Mouse (Mus musculus) midbrain, embryonic 11.5 days (tissue): ENCODE data around the gene Sun1. TPM values are rescaled to one million over a fixed set of nuclear protein-coding genes. Genes with fewer than 3 reads are reported as not detected.
A peak's percentile ranks its signal among the peaks of the same experiment; 100 is the strongest.

ENCODE experiments used
- ATAC-seq: fragments of 200-750 bp; cut with Nextera tagmentation; 2 replicates; pipeline ENCODE4 v1.8.0; 2017; ENCODE audit warnings: moderate TSS enrichment, moderate library complexity; ENCODE audit not compliant: low FRiP score
- DNase-seq: peaks from one replicate; pipeline ENCODE4 v3.0.0; 2015; ENCODE audit warnings: low spot score; ENCODE audit errors: missing footprints
- H3K27ac ChIP-seq: fragments of 300-500 bp; sonication (generic); 2 replicates; pipeline ENCODE4 v1.5.1; 2014; ENCODE audit warnings: low read depth, low read length
- H3K27me3 ChIP-seq: fragments of 300-500 bp; sonication (generic); 2 replicates; pipeline ENCODE4 v1.6.1; 2014; ENCODE audit warnings: mild to moderate bottlenecking, low read length, moderate library complexity, mixed read lengths; ENCODE audit not compliant: control insufficient read depth, insufficient read depth
- H3K36me3 ChIP-seq: fragments of 300-500 bp; sonication (generic); 2 replicates; pipeline ENCODE4 v1.6.1; 2014; ENCODE audit warnings: mild to moderate bottlenecking, low read length, moderate library complexity, mixed read lengths; ENCODE audit not compliant: control insufficient read depth, insufficient read depth
- H3K4me1 ChIP-seq: fragments of 300-500 bp; sonication (generic); 2 replicates; pipeline ENCODE4 v1.6.1; 2014; ENCODE audit warnings: low read length; ENCODE audit not compliant: control insufficient read depth, insufficient read depth
- H3K4me2 ChIP-seq: fragments of 300-500 bp; sonication (generic); 2 replicates; pipeline ENCODE4 v1.6.1; 2014; ENCODE audit warnings: mild to moderate bottlenecking, moderate library complexity
- H3K4me3 ChIP-seq: fragments of 300-500 bp; sonication (generic); 2 replicates; pipeline ENCODE4 v1.5.1; 2014; ENCODE audit warnings: low read depth, low read length
- H3K9ac ChIP-seq: fragments of 300-500 bp; sonication (generic); 2 replicates; pipeline ENCODE4 v1.6.1; 2014; ENCODE audit warnings: low read length
- H3K9me3 ChIP-seq: fragments of 300-500 bp; sonication (generic); 2 replicates; pipeline ENCODE4 v1.6.1; 2016; ENCODE audit warnings: low read length; ENCODE audit not compliant: control insufficient read depth
- WGBS: fragments of 180-500 bp; shearing (Covaris S2); extraction: QIAGEN DNeasy Blood & Tissue Kit; methylation state at CpG from one replicate; pipeline ENCODE4 v1.1.7; 2014; 5-methylcytosine and 5-hydroxymethylcytosine counted together
- polyA plus RNA-seq: library from polyadenylated mRNA; unstranded; fragments of >200 nt; fragmentation: Nextera tagmentation; extraction: Ambion mirVana; gene quantifications from 2 replicates; pipeline ENCODE4 v1.2.1, GENCODE M21; 2014

Sun1 gene
- polyA plus RNA-seq: 41.9 and 44.6 TPM in 2 replicates

GRCm38 (mm10) chr5:139199995-139200769 is at the start of gene Sun1:
Sun1 (plus strand) TSS chr5:139200637.
- H3K4me1 ChIP-seq: peaks cover 17% of the 10 kb centered on the region
- H3K27ac ChIP-seq: peak within 1 kb of the TSS; percentile 75; the same call in 1 of the 2 replicates
- WGBS: under 1% methylated on average over 64 of the region's 64 CpGs
- H3K36me3 ChIP-seq: no peaks in the 10 kb centered on the region
- ATAC-seq: peak; percentile 100
- peak within 1 kb of the TSS; percentile 89 for H3K4me2 ChIP-seq
- H3K9ac ChIP-seq: peak within 1 kb of the TSS; percentile 90
- peak within 1 kb of the TSS; percentile 96 for H3K4me3 ChIP-seq
- H3K9me3 ChIP-seq: no peaks in the 10 kb centered on the region
- peak; percentile 100 for DNase-seq
- H3K27me3 ChIP-seq: no peaks in the 10 kb centered on the region

- DNase-seq: no peak
- Histone ChIP-seq H3K4me1 (no peaks in the 10 kb centered on the region), H3K9ac (no peak overlapping the region), H3K4me2 (no peak overlapping the region), H3K36me3 (peaks cover 10% of the 10 kb centered on the region), H3K4me3 (no peak overlapping the region), H3K9me3 (no peaks in the 10 kb centered on the region), H3K27me3 (no peaks in the 10 kb centered on the region), H3K27ac (no peak overlapping the region)
- ATAC-seq: no peak
- 91% methylated on average over 8 of the region's 8 CpGs for WGBS
Measured at GRCm38 (mm10) chr5:139160899-139161298, 39.5 kb upstream of the Sun1 start.

GRCm38 (mm10) chr5:139161632-139162031 is 38.8 kb upstream of the Sun1 start:
- Histone ChIP-seq H3K4me2 (no peak overlapping the region), H3K27ac (no peak overlapping the region), H3K27me3 (no peaks in the 10 kb centered on the region), H3K9ac (no peak overlapping the region), H3K36me3 (peaks cover 12% of the 10 kb centered on the region), H3K4me1 (no peaks in the 10 kb centered on the region), H3K9me3 (no peaks in the 10 kb centered on the region), H3K4me3 (no peak overlapping the region)
- ATAC-seq: no peak
- 92% methylated on average over 10 of the region's 10 CpGs for WGBS
- no peak for DNase-seq

- no peaks in the 10 kb centered on the region for H3K27me3 ChIP-seq
- no peak overlapping the region for H3K27ac ChIP-seq
- no peak for DNase-seq
- H3K36me3 ChIP-seq: peaks cover 12% of the 10 kb centered on the region
- H3K9me3 ChIP-seq: no peaks in the 10 kb centered on the region
- H3K4me3 ChIP-seq: no peak overlapping the region
- no peaks in the 10 kb centered on the region for H3K4me1 ChIP-seq
- no peak for ATAC-seq
- 93% methylated on average over 6 of the region's 6 CpGs for WGBS
- no peak overlapping the region for H3K4me2 ChIP-seq
- no peak overlapping the region for H3K9ac ChIP-seq
Measured at GRCm38 (mm10) chr5:139166781-139167361, 33.6 kb upstream of the Sun1 start.

DNA sequence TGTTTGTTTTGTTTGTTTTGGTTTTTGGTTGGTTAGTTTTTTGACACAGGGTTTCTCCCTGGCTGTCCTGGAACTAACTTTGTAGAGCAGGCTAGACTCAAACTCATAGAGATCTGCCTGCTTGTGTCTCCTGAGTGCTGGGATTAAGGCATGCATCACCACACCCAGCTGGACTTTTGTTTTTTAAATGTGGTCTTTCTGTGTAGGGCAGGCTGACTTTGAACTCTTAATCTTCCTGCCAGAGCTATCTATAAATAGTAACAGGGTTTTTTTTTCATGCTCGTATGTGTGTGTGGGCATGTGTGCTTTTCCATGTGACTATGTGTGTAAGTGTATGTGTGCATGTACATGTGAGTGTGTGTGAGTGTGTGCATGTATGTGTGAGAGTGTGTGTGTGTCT is 32.9 kb upstream of the Sun1 start:
- Histone ChIP-seq H3K27me3 (no peaks in the 10 kb centered on the region), H3K27ac (no peak overlapping the region), H3K4me3 (no peak overlapping the region), H3K36me3 (peaks cover 11% of the 10 kb centered on the region), H3K4me1 (no peaks in the 10 kb centered on the region), H3K9ac (no peak overlapping the region), H3K9me3 (no peaks in the 10 kb centered on the region), H3K4me2 (no peak overlapping the region)
- 81% methylated on average over 1 of the region's 1 CpGs for WGBS
- DNase-seq (no peak), ATAC-seq (no peak)

DNA sequence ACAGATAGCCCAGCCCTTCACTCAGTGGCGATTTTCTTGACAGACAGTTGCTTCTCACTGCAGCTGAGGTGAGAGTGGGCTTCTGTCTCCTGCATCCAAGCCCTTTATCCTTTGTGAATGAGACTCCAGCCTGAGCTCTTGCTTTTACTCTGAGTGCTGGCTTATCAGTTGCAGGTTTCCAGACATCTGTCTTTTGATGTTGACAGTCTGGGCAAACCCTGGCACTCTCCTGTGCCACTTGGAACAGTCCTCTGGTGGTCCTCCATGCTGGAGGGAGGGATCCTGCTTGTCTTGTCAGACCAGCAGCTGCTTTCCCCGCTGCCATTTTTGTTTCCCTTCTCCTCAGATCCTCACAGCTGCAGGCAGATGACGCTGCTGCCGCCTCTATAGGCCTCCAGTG is 28.5 kb upstream of the Sun1 start:
- peaks cover 4% of the 10 kb centered on the region; the same call in 1 of the 2 replicates for H3K4me1 ChIP-seq

GRCm38 (mm10) chr5:139174141-139174540 is 26.3 kb upstream of the Sun1 start:
- 71% methylated on average over 10 of the region's 10 CpGs for WGBS
- H3K9ac ChIP-seq: no peak overlapping the region

More for the DNA sequence above, 28.5 kb upstream of the Sun1 start:
- ATAC-seq (no peak), DNase-seq (no peak)
- Histone ChIP-seq H3K27ac (no peak overlapping the region), H3K9me3 (no peaks in the 10 kb centered on the region), H3K4me3 (no peak overlapping the region), H3K36me3 (peaks cover 6% of the 10 kb centered on the region), H3K4me2 (no peak overlapping the region), H3K27me3 (no peaks in the 10 kb centered on the region), H3K9ac (no peak overlapping the region)
- WGBS: 91% methylated on average over 4 of the region's 4 CpGs

GRCm38 (mm10) chr5:139174556-139175547 is 25.6 kb upstream of the Sun1 start:
- DNase-seq (no peak), ATAC-seq (0 out of 2 replicates have a peak, but pooled peaks have one; percentile 27)
- no peak overlapping the region for H3K27ac ChIP-seq
- peaks cover 4% of the 10 kb centered on the region; the same call in 1 of the 2 replicates for H3K4me1 ChIP-seq
- H3K36me3 ChIP-seq: peaks cover 9% of the 10 kb centered on the region; the same call in 1 of the 2 replicates
- H3K9ac ChIP-seq: no peak overlapping the region
- 65% methylated on average over 10 of the region's 10 CpGs for WGBS
- no peaks in the 10 kb centered on the region for H3K27me3 ChIP-seq
- H3K9me3 ChIP-seq: no peaks in the 10 kb centered on the region
- no peak overlapping the region for H3K4me3 ChIP-seq
- no peak overlapping the region for H3K4me2 ChIP-seq

More at GRCm38 (mm10) chr5:139174141-139174540, 26.3 kb upstream of the Sun1 start:
- H3K4me2 ChIP-seq: no peak overlapping the region
- DNase-seq (no peak), ATAC-seq (no peak)
- H3K4me3 ChIP-seq: no peak overlapping the region
- H3K27me3 ChIP-seq: no peaks in the 10 kb centered on the region
- H3K36me3 ChIP-seq: peaks cover 9% of the 10 kb centered on the region
- H3K9me3 ChIP-seq: no peaks in the 10 kb centered on the region
- peaks cover 4% of the 10 kb centered on the region; the same call in 1 of the 2 replicates for H3K4me1 ChIP-seq
- H3K27ac ChIP-seq: peak overlapping the region; percentile 20; the same call in 1 of the 2 replicates
